Comparison of ENCODE assay signal across 8 mouse cellular contexts in genomic region chr19:47918455-47919101, GRCm38 (mm10). TPM values are rescaled to one million over a fixed set of nuclear protein-coding genes. Genes with fewer than 3 reads are reported as not detected.
DNase-seq lines count a peak whose midpoint lies in the region; ATAC-seq and TF ChIP-seq lines count a peak whose summit lies in the region.

No protein-coding gene starts in this region.

- no peak for TF ChIP-seq CTCF in heart, postnatal 0 days (IDR thresholded peaks at IDR 0.05; ENCODE audit: low read depth)

- peak; percentile 6; the same call in 1 of the 2 replicates for ATAC-seq in heart, postnatal 0 days (ENCODE audit: insufficient read depth, low read depth)
- peak; percentile 17 for ATAC-seq in liver, embryonic 16.5 days (ENCODE audit: low read depth)
- peak; percentile 56 for ATAC-seq in neural tube, embryonic 15.5 days (ENCODE audit: low FRiP score)

- peak; percentile 37 to 50 for DNase-seq in lung, adult 18-20 months
- DNase-seq in lung, postnatal 10 days, result no peak
- DNase-seq in c-Kit-positive CD71-negative TER-119-negative erythroid progenitor cells, embryonic 14.5 days (ENCODE audit: low read depth), result peak; percentile 47
- DNase-seq in heart, postnatal 0 days (ENCODE audit: low spot score), result peak; percentile 32
- DNase-seq in ovary, postnatal 10 days (ENCODE audit: low spot score), result no peak
- DNase-seq in left cerebral cortex, postnatal 25 days (ENCODE audit: low spot score in 2 of 2), result no peak

- no peaks in the 10 kb centered on the region for H3K27me3 ChIP-seq in heart, postnatal 0 days (ENCODE audit: control insufficient read depth, insufficient read depth, low read length)
- no peaks in the 10 kb centered on the region for H3K27me3 ChIP-seq in liver, embryonic 16.5 days (ENCODE audit: control insufficient read depth, insufficient read depth, low read depth, low read length)
- H3K27me3 ChIP-seq in neural tube, embryonic 15.5 days (replicated peaks), result no peaks in the 10 kb centered on the region

- peak overlapping the region; percentile 95 for H3K4me3 ChIP-seq in heart, postnatal 0 days (ENCODE audit: low read depth, low read length)
- peak overlapping the region; percentile 81 for H3K4me3 ChIP-seq in liver, embryonic 16.5 days (ENCODE audit: low read depth, low read length)
- H3K4me3 ChIP-seq in neural tube, embryonic 15.5 days (replicated peaks), result peak overlapping the region; percentile 76

- no peaks in the 10 kb centered on the region for H3K36me3 ChIP-seq in heart, postnatal 0 days (replicated peaks; ENCODE audit: control insufficient read depth, insufficient read depth, low read length)
- no peaks in the 10 kb centered on the region for H3K36me3 ChIP-seq in liver, embryonic 16.5 days (ENCODE audit: control insufficient read depth, insufficient read depth)
- no peaks in the 10 kb centered on the region for H3K36me3 ChIP-seq in neural tube, embryonic 15.5 days

- under 1% methylated on average over 29 of the region's 29 CpGs for WGBS in heart, postnatal 0 days
- under 1% methylated on average over 29 of the region's 29 CpGs for WGBS in liver, embryonic 16.5 days (ENCODE audit: insufficient replicate concordance)
- WGBS in neural tube, embryonic 15.5 days, result under 1% methylated on average over 29 of the region's 29 CpGs

- peak overlapping the region; percentile 86 for H3K4me2 ChIP-seq in heart, postnatal 0 days (ENCODE audit: low read depth, low read length)
- H3K4me2 ChIP-seq in liver, embryonic 16.5 days (ENCODE audit: low read depth, low read length), result peak overlapping the region; percentile 87
- peak overlapping the region; percentile 94 for H3K4me2 ChIP-seq in neural tube, embryonic 15.5 days

- H3K9ac ChIP-seq in heart, postnatal 0 days (replicated peaks; ENCODE audit: low read depth, low read length), result peak overlapping the region; percentile 91
- peak overlapping the region; percentile 85 for H3K9ac ChIP-seq in liver, embryonic 16.5 days (ENCODE audit: low read depth, low read length)
- peak overlapping the region; percentile 75 for H3K9ac ChIP-seq in neural tube, embryonic 15.5 days (replicated peaks)

- peaks cover 8% of the 10 kb centered on the region for H3K4me1 ChIP-seq in heart, postnatal 0 days (ENCODE audit: control insufficient read depth, insufficient read depth)
- peaks cover 18% of the 10 kb centered on the region for H3K4me1 ChIP-seq in liver, embryonic 16.5 days (ENCODE audit: control insufficient read depth, low read depth, low read length)
- peaks cover 22% of the 10 kb centered on the region for H3K4me1 ChIP-seq in neural tube, embryonic 15.5 days

- H3K27ac ChIP-seq in heart, postnatal 0 days (ENCODE audit: low read depth), result peak overlapping the region; percentile 98
- peak overlapping the region; percentile 77 for H3K27ac ChIP-seq in liver, embryonic 16.5 days (ENCODE audit: low read length)
- H3K27ac ChIP-seq in neural tube, embryonic 15.5 days (replicated peaks), result peak overlapping the region; percentile 88

- H3K9me3 ChIP-seq in heart, postnatal 0 days (replicated peaks; ENCODE audit: control insufficient read depth, low read length), result no peaks in the 10 kb centered on the region
- no peaks in the 10 kb centered on the region for H3K9me3 ChIP-seq in liver, embryonic 16.5 days (replicated peaks; ENCODE audit: control insufficient read depth, low read length)
- no peaks in the 10 kb centered on the region for H3K9me3 ChIP-seq in neural tube, embryonic 15.5 days (replicated peaks)

- intact Hi-C loops in left cerebral cortex, postnatal 25 days (cut with DNase I), result no loop called here

- no peak for TF ChIP-seq EP300 in heart, postnatal 0 days (IDR thresholded peaks at IDR 0.05; ENCODE audit: low read depth)

RNA-seq across cellular contexts. Expression of gene Cfap43, which starts 0.5 kb away (rescaled TPM):
- total RNA-seq in heart, postnatal 0 days (2014; rRNA removed; ENCODE audit: low replicate concordance), result 0.08 TPM in 1 of 2 replicates, not detected in the other
- 0.15 and 0.43 TPM in 2 replicates for polyA plus RNA-seq in heart, postnatal 0 days (2015; fragmentation: Nextera tagmentation; extraction: Ambion mirVana)
- 0.01 TPM in 1 of 2 replicates, not detected in the other for polyA plus RNA-seq in liver, embryonic 16.5 days (2015; fragmentation: Nextera tagmentation; extraction: Ambion mirVana)
- polyA plus RNA-seq in neural tube, embryonic 15.5 days (2015; fragmentation: Nextera tagmentation; extraction: Ambion mirVana), result 0.51 and 0.98 TPM in 2 replicates
- total RNA-seq in left cerebral cortex, postnatal 25 days (2021), result under 1 TPM; 0.16 to 0.64 TPM

RNA-seq across cellular contexts. Expression of gene Itprip, which starts 0.5 kb away (rescaled TPM):
- total RNA-seq in heart, postnatal 0 days (2014; rRNA removed; ENCODE audit: low replicate concordance), result 27.2 and 30.1 TPM in 2 replicates
- 9.5 and 10.5 TPM in 2 replicates for polyA plus RNA-seq in heart, postnatal 0 days (2015; fragmentation: Nextera tagmentation; extraction: Ambion mirVana)
- polyA plus RNA-seq in liver, embryonic 16.5 days (2015; fragmentation: Nextera tagmentation; extraction: Ambion mirVana), result 4.0 and 4.3 TPM in 2 replicates
- polyA plus RNA-seq in neural tube, embryonic 15.5 days (2015; fragmentation: Nextera tagmentation; extraction: Ambion mirVana), result 3.6 and 7.8 TPM in 2 replicates
- 1 to 10 TPM in 1 of 2 experiments, under 1 TPM in 1; 0.94 to 1.2 TPM for total RNA-seq in left cerebral cortex, postnatal 25 days (2021)

RNA-seq across cellular contexts. Expression of gene Cfap58, which starts 18.9 kb away (rescaled TPM):
- total RNA-seq in heart, postnatal 0 days (2014; rRNA removed; ENCODE audit: low replicate concordance), result not detected in 2 replicates
- polyA plus RNA-seq in heart, postnatal 0 days (2015; fragmentation: Nextera tagmentation; extraction: Ambion mirVana), result 0.04 and 0.18 TPM in 2 replicates
- polyA plus RNA-seq in liver, embryonic 16.5 days (2015; fragmentation: Nextera tagmentation; extraction: Ambion mirVana), result not detected in 2 replicates
- polyA plus RNA-seq in neural tube, embryonic 15.5 days (2015; fragmentation: Nextera tagmentation; extraction: Ambion mirVana), result 0.47 and 0.59 TPM in 2 replicates
- under 1 TPM; 0.21 to 0.55 TPM for total RNA-seq in left cerebral cortex, postnatal 25 days (2021)

RNA-seq across cellular contexts. Expression of gene Gsto2, which starts 53.2 kb away (rescaled TPM):
- 11.4 TPM in 1 of 2 replicates, not detected in the other for total RNA-seq in heart, postnatal 0 days (2014; rRNA removed; ENCODE audit: low replicate concordance)
- 1.7 and 2.1 TPM in 2 replicates for polyA plus RNA-seq in heart, postnatal 0 days (2015; fragmentation: Nextera tagmentation; extraction: Ambion mirVana)
- 0.07 and 0.08 TPM in 2 replicates for polyA plus RNA-seq in liver, embryonic 16.5 days (2015; fragmentation: Nextera tagmentation; extraction: Ambion mirVana)
- 1.4 and 1.8 TPM in 2 replicates for polyA plus RNA-seq in neural tube, embryonic 15.5 days (2015; fragmentation: Nextera tagmentation; extraction: Ambion mirVana)
- total RNA-seq in left cerebral cortex, postnatal 25 days (2021), result 1 to 10 TPM; 1.6 to 1.7 TPM

Comparison
In these comparisons a context has a peak if more than half of its experiments do, and no peak if none do; other contexts are left out.
1. DNase-seq: peak in lung, adult 18-20 months (2 of 2), c-Kit-positive CD71-negative TER-119-negative erythroid progenitor cells, embryonic 14.5 days (single experiment) and heart, postnatal 0 days (single experiment); none in lung, postnatal 10 days (single experiment), ovary, postnatal 10 days (single experiment) and left cerebral cortex, postnatal 25 days (0 of 2).
2. ATAC-seq: peak in every context shown above with its lines; median percentile 56 in neural tube, embryonic 15.5 days; 17 in liver, embryonic 16.5 days; 6 in heart, postnatal 0 days.
3. Peak in every context shown above with its lines, with median percentiles within 50 percentile points of each other: H3K27ac ChIP-seq, H3K4me2 ChIP-seq, H3K4me3 ChIP-seq and H3K9ac ChIP-seq.